Mouse (Mus musculus) heart, adult 2 months (tissue): ENCODE results near the gene Srrm3. TPM values are rescaled to one million over a fixed set of nuclear protein-coding genes. Genes with fewer than 3 reads are reported as not detected.

Experiments
- DNase-seq, 2 experiments: peaks; one replicate each; pipeline ENCODE4 v3.0.0; 2021
- H3K27ac ChIP-seq: fragments of 200-600 bp; 2 replicates; pipeline ENCODE4 v1.8.1; 2022
- H3K27me3 ChIP-seq: fragments of 200-500 bp; 2 replicates; pipeline ENCODE4 v1.6.1; 2012; ENCODE audit warnings: mild to moderate bottlenecking, low read length, inconsistent platforms, mixed read lengths; ENCODE audit not compliant: control insufficient read depth, insufficient read depth
- H3K36me3 ChIP-seq: fragments of 200-500 bp; 2 replicates; pipeline ENCODE4 v1.6.1; 2012; ENCODE audit warnings: low read length, inconsistent platforms; ENCODE audit not compliant: control insufficient read depth, insufficient read depth
- H3K4me1 ChIP-seq: fragments of 200-500 bp; 2 replicates; pipeline ENCODE4 v1.6.1; 2011; ENCODE audit warnings: low read length; ENCODE audit not compliant: control insufficient read depth, insufficient read depth
- H3K4me3 ChIP-seq: fragments of 200-600 bp; 2 replicates; pipeline ENCODE4 v1.8.1; 2022
- H3K79me2 ChIP-seq: fragments of 200-500 bp; replicated peaks from 2 replicates; pipeline ENCODE4 v1.6.1; 2012; ENCODE audit warnings: mild to moderate bottlenecking, inconsistent platforms, low read length, moderate library complexity, mixed read lengths; ENCODE audit not compliant: control insufficient read depth, insufficient read depth
- H3K9ac ChIP-seq: fragments of 200-500 bp; 2 replicates; pipeline ENCODE4 v1.6.1; 2012; ENCODE audit warnings: low read depth, mild to moderate bottlenecking, control low read depth, inconsistent platforms, low read length, mixed read lengths
- CTCF ChIP-seq: fragments of 200-600 bp; IDR thresholded peaks from 2 replicates; pipeline ENCODE4 v1.8.1; 2022; ENCODE audit warnings: antibody characterized with exemption, mild to moderate bottlenecking, moderate library complexity
- EP300 ChIP-seq: fragments of 200-500 bp; IDR thresholded peaks from 2 replicates; pipeline ENCODE4 v1.6.1; 2011; ENCODE audit warnings: low read depth, low read length, control low read depth; ENCODE audit not compliant: insufficient read depth
- POLR2A ChIP-seq: fragments of 200-500 bp; IDR thresholded peaks from 2 replicates; pipeline ENCODE4 v1.6.1; 2011; ENCODE audit warnings: mild to moderate bottlenecking, low read depth, low read length, control low read depth; ENCODE audit not compliant: insufficient read depth
- WGBS: fragments of 180-500 bp; shearing (Covaris S2); methylation state at CpG from one replicate; pipeline ENCODE4 v1.1.7; 2018; 5-methylcytosine and 5-hydroxymethylcytosine counted together
- intact Hi-C: fragments of 180-260 bp; cut with DNase I; formaldehyde crosslinking; loops from one replicate; pipeline ENCODE4 v1.15.1; 2025
- polyA plus RNA-seq: library from polyadenylated mRNA; depleted of rRNA; stranded (reverse); fragments of >200 nt; gene quantifications from 2 replicates; pipeline ENCODE4 v1.2.3, GENCODE M21; 2012
- total RNA-seq, 2 experiments: library from RNA; stranded (reverse); gene quantifications; 2 replicates each; pipeline ENCODE4 v1.2.3; 2021

The Srrm3 gene
- total and polyA plus RNA-seq, 3 experiments, result not detected

DNA sequence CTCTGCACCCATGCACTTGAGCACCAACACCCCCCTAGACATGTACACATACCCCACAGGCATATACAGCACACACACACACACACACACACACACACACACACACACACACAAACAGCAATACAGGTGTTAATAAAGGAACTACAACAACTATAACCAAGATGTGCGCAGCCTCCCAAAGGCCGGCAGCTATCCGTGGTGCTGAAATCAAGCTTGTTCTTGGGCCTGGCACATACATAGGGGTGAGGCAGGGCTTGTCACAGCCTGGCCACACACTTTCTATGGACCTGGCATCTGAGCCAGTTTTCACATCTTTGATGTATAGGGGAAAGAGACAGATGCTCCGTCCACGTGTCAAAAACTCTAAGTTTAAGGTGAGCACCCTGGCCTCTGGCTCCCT lies 36.7 kb downstream of the Srrm3 start:
- no peak for DNase-seq
- TF ChIP-seq EP300, result no peak
- no peak for TF ChIP-seq CTCF
- TF ChIP-seq POLR2A, result no peak
- Histone ChIP-seq H3K27ac (no peak overlapping the region), H3K4me1 (no peaks in the 10 kb centered on the region), H3K36me3 (no peaks in the 10 kb centered on the region), H3K9ac (no peak overlapping the region), H3K79me2 (no peaks in the 10 kb centered on the region), H3K27me3 (peaks cover 2% of the 10 kb centered on the region; the same call in 1 of the 2 replicates), H3K4me3 (no peak overlapping the region)
- intact Hi-C loops, result no loop called here
- 21% methylated on average over 5 of the region's 5 CpGs for WGBS

DNA sequence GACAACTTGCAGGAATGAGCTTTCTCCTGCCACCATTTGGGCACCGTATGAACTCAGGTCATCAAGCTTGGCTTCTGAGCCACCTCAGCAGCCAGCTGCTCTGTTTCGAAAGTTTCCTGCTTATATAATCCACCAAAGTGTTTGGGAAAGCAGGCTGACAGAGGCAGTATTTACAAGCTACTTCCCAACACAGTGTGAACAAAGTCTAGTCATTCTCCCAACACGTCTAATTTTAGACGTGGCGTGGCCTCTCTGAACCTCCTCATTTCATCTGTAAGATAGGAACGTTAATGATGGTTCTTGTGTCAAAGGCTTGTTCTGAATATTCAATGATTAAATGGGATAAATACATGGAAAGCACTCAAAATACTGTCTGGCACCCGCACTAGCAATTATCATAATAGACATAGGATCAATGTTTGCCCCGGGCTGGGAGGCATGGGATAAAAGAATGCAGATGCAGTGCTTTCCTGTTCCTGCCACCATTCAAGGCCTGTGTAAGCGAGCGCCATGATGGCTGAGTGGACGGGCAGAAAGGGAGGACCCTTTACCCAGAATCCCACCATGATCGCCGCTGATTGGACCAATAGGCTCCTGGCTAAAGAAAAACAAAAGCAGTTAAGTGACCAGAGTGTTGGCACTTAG lies 39.1 kb downstream of the Srrm3 start:
- no peak overlapping the region for H3K9ac ChIP-seq
- no peaks in the 10 kb centered on the region for H3K36me3 ChIP-seq
- TF ChIP-seq CTCF (no peak), EP300 (no peak), POLR2A (no peak)
- no peak overlapping the region for H3K27ac ChIP-seq
- no peak for DNase-seq
- H3K27me3 ChIP-seq, result peaks cover under 1% of the 10 kb centered on the region; the same call in 1 of the 2 replicates
- no peaks in the 10 kb centered on the region for H3K4me1 ChIP-seq
- 67% methylated on average over 13 of the region's 13 CpGs for WGBS
- no peaks in the 10 kb centered on the region for H3K79me2 ChIP-seq
- H3K4me3 ChIP-seq, result no peak overlapping the region
- intact Hi-C loops, result no loop called here

DNA sequence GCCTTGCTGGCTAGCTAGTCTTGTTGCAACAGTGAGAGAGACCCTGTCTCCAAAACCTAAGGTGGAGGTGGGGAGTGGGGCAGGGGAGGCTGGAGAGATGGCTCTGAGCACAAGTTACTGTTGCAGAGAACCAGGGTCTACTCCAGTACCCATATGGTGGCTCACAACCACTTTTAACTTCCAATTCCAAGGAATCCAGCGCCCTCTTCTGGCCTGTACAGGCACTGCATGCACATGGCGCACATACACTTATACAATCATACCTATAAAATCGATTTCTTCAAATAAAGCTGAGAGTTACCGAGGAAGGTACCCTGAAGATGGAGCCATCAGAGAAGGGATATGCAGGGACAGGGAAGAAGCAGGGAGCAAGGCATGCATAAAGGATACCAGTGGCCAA lies 40.8 kb downstream of the Srrm3 start:
- H3K4me3 ChIP-seq, result no peak overlapping the region
- H3K27me3 ChIP-seq, result peaks cover 12% of the 10 kb centered on the region
- H3K9ac ChIP-seq, result no peak overlapping the region
- H3K4me1 ChIP-seq, result no peaks in the 10 kb centered on the region
- 67% methylated on average over 4 of the region's 4 CpGs for WGBS
- intact Hi-C loops, result no loop called here
- no peak for DNase-seq
- no peaks in the 10 kb centered on the region for H3K36me3 ChIP-seq
- TF ChIP-seq POLR2A (no peak), CTCF (peak; percentile 12; the same call in 1 of the 2 replicates)
- H3K27ac ChIP-seq, result no peak overlapping the region
- no peaks in the 10 kb centered on the region for H3K79me2 ChIP-seq

DNA sequence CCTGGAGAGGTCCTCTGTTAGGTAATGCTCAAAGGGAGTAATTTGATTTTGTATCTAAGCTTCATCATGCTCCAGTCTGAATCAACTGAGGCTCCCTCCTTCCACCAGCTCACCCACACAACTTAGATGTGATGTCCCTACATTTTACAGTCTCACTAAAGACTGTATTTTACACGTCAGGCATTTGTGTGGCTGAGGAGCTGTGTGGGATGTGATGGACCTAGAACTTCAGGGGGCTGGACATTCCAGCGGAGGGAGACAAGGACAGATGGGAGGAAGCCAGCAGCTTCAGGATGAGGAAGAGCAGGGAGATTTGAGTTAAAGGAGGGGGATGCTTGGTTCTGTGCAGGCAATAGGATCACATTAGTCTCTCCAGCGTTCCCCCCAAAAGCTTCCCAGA lies 41.2 kb downstream of the Srrm3 start:
- no peaks in the 10 kb centered on the region for H3K36me3 ChIP-seq
- H3K79me2 ChIP-seq, result no peaks in the 10 kb centered on the region
- H3K4me1 ChIP-seq, result no peaks in the 10 kb centered on the region
- H3K9ac ChIP-seq, result no peak overlapping the region
- intact Hi-C loops, result no loop called here
- no peak overlapping the region for H3K4me3 ChIP-seq
- 83% methylated on average over 3 of the region's 3 CpGs for WGBS
- no peak for DNase-seq
- no peak overlapping the region for H3K27ac ChIP-seq
- TF ChIP-seq EP300, result no peak
- no peak for TF ChIP-seq CTCF
- TF ChIP-seq POLR2A, result no peak
- peaks cover 12% of the 10 kb centered on the region for H3K27me3 ChIP-seq

DNA sequence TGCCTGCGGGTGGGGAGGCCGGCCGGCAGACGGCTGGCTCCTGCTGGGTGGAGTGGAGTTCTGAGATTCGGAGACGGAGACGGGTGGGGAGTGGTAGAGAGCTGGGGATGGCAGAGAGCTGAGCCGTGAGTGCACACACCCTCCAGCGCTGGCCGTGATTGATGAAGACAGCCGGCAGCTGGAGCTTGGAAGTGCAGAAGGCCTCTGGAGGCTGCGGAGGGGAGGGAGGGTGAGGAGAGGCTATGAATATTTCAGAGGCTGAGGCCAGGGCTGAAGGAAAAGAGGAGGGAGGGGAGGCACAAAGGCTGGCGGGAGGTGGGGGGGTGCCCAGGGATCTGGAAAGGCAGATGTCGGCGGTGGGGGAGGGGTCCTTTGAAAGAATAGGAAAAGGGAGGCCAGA lies 44.3 kb downstream of the Srrm3 start:
- H3K27me3 ChIP-seq, result peaks cover 14% of the 10 kb centered on the region
- no peaks in the 10 kb centered on the region for H3K79me2 ChIP-seq
- no peak for DNase-seq
- H3K9ac ChIP-seq, result no peak overlapping the region
- intact Hi-C loops, result no loop called here
- no peak overlapping the region for H3K27ac ChIP-seq
- no peaks in the 10 kb centered on the region for H3K4me1 ChIP-seq
- no peak overlapping the region for H3K4me3 ChIP-seq
- WGBS, result 1% methylated on average over 15 of the region's 15 CpGs
- no peaks in the 10 kb centered on the region for H3K36me3 ChIP-seq
- no peak for TF ChIP-seq EP300
- no peak for TF ChIP-seq POLR2A
- TF ChIP-seq CTCF, result no peak

DNA sequence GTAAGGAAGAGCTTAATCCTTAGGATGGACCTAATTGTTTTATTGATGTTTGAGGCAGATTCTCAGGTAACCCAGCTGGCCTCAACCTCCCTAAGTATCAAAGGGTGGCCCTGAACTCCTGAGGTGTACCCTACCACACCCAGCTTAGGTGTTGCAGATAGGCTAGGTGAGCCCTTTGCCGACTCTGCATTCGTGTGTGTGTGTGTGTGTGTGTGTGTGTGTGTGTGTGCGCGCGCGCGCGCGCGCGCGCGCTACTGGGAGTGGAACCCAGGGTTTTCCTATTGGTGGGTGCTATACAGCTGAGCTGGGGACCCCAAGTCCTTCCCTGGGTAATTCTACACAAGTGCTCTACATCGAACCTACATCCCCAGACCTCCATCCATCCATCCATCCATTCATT lies 44.8 kb downstream of the Srrm3 start:
- H3K79me2 ChIP-seq, result no peaks in the 10 kb centered on the region
- no peak overlapping the region for H3K4me3 ChIP-seq
- H3K4me1 ChIP-seq, result no peaks in the 10 kb centered on the region
- H3K36me3 ChIP-seq, result no peaks in the 10 kb centered on the region
- no peak for TF ChIP-seq CTCF
- no peak for TF ChIP-seq POLR2A
- TF ChIP-seq EP300, result no peak
- no peak overlapping the region for H3K27ac ChIP-seq
- no peak overlapping the region for H3K9ac ChIP-seq
- WGBS, result 7% methylated on average over 14 of the region's 14 CpGs
- intact Hi-C loops, result no loop called here
- H3K27me3 ChIP-seq, result peaks cover 19% of the 10 kb centered on the region
- DNase-seq, result no peak
